Mouse (Mus musculus): Measurements from ENCODE around the gene Smap2.
"Not testable (repeated sequence)": the region's sequence is repeated elsewhere in the genome, so short reads cannot be mapped to it uniquely, and the experiment has no call there.

Smap2 gene

DNA sequence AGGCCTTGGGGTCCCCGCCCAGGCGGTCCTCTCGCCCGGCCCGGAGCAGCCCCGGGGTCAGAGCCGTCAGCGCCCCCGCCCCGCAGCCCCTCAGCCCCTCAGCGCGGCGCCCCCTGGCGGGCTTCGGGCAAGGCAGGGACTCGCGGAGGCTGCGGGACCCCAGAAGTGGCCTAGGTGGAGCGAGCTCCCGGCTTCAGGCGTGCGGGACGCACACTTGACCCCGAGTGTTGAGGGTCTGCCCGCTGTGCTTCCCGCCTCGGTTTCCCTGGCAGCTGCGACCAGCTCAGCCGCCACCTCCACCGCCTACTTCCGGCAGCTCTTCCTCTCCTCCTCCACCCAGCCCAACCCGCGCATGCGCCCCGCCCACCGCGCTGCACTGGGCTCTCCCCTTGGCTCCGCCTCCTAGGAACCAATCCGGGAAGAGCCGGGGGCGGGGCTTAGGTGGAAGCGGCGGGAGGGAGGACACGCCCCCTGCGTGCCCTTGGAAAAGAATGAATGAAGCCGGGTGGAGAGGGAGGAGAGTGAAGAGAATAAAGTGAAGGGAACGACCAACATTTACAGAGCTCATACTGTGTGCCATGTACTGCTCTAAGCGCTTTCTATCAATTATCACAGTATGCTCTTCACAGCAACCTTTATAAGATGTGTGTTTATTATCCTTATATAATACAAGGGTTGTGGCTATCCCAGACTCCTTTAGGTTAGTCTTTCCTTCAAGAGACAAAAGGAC is at the start of gene Smap2:
Gene Smap2, minus strand, starts transcription at position 320 of the 730 bp plus-strand sequence.
- DNase-seq = peak; percentile 99

DNA sequence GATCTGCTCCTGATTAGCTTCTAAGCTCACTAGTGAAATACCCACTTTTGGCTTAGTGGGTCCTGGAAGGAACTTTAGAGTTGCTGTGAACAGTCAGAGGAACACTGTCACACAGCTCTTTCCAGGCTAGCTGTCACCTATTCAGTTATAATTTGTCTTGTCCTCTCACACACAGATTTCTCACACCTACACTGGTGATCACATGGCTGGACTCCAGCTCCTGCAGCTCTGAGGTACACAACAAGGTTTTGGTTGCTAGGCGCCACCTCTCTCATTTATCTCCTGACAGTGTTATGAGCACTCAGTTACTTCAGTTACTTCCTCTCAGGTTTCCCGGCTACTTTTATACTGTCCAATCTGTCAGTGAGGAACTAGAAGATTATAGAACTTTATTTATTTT is 48.3 kb upstream of the Smap2 start:
- no peak for DNase-seq

DNA sequence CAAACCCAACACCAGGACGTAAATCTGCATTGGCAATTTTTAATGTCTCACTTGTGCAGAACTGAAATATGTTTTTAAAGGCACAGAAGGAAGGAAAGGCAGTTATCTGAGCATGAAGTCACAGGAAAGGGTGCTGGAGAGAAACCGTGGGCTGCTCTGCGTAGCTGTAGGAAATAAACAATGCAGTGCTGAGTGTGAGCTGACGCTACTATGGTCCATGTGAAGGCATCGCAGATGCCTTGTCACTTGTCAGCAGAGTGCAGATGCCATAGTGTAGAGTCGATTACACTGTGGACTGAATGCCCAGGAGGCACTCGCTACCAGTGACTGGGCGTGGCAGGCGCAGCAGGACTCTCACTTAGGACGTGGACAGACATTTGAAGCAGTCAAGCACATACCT is 42.2 kb upstream of the Smap2 start:
- not testable (repeated sequence) for DNase-seq

DNA sequence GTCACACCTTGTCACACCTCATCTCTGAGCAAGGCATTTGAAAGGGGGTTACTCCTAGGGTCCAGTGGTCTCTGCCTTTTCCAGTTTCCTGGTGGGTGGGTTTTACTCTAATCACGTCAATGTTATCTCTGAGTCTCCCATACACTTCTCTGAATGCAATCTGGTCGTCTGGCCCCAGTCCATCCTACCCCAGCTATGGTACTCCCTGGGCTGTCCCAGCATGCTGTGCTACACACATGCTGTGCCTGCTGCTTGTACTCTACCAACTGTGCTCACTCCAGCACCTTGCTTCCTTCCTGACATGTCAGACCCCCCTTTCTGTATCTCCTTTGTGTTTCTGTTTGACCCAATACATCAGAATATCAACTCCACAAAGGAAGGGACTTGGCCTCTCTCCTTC is 40.0 kb upstream of the Smap2 start:
- no peak for DNase-seq

DNA sequence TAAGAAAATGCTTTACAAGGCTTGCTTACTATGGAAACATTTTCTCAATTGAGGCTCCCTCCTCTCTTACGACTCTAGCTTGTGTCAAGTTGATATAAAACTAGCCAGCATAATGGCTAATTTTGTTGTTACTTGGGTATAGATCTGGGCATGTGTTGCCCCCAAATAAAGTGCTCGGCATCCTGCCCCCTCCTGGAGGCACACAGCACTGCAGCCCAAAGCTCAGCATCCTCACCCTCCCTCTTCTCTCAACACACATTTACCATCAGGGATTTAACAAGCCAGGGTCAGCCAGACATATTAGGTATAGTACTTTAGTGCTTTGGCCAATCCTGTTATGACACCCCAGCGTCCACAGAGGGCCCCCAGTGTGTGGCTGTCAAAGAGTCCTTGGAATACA is 39.3 kb upstream of the Smap2 start:
- DNase-seq = no peak

DNA sequence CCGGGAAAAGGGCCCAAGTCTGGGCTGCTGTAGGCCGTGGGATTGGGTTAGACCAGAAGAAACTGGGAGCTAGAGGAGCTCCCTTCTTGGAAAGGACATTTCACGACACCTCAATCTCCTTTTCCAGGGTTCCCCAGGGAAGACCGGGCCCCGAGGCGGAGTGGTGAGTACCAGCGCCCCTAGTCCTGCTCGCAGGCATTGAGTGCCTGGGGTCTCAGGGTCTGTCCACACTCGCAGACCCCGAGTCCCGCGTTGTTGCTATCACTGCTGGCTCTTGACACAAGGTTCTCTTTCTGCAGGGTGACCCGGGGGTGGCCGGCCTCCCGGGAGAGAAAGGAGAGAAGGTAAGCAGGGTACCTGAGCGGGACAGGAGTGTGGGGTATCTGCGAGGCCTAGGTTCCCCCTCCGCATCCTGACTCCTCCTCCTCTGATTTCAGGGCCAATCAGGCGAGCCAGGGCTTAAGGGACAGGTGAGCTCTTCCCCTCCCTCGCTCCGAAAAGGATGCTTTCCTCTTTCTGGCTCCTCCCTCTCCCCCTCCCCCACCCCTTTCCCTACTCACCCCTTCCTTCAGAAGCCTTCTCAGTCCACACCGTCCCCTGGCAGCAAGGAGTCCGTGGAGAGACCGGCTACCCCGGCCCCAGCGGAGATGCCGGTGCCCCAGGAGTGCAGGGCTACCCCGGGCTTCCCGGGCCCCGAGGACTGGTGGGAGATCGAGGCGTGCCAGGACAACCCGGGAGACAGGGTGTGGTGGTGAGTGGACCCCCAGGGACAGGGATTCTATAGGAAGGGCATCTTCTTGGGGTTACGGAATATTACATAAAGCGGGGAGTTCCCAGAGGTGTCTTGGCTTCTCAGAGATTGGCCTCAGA is 35.6 kb upstream of the Smap2 start:
- peak; percentile 80 for DNase-seq

DNA sequence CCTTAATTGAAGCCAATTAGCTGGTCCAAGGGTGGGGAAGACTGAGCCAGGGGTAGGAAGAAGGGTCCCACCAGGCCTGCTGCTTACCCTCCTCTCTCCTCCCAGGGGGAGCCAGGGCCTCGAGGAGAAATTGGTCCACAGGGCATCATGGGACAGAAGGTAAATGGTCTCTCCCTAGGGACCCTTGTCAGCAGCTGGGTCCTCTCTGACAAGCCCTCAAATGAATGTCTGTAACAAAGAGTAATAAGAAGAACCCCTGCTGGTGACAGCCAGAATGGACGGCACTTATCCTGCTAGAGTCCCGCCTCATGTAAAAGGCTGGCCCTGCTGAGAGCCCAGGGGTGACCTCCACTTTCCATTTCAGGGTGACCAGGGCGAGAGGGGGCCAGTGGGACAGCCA is 34.8 kb upstream of the Smap2 start:
- no peak for DNase-seq

DNA sequence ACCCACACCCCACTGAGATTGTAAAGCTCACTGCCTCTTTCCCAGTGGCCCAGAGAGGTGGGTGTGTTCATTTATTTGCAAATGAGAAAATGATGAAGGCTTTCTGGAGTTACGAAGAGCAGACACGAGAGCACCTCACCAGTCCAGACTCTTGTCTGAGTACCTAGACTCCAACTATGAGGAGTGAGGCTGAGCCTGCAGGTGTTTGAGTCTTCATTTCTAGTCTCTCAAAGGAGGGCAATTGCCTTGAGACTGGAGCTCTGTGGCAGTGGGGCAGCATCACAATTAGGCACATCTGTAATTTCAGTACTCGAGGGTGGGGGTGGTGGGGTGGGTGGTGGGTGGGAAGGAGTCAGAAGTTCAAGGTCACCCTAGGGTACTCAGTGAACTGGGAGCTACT is 25.9 kb upstream of the Smap2 start:
- no peak for DNase-seq

DNA sequence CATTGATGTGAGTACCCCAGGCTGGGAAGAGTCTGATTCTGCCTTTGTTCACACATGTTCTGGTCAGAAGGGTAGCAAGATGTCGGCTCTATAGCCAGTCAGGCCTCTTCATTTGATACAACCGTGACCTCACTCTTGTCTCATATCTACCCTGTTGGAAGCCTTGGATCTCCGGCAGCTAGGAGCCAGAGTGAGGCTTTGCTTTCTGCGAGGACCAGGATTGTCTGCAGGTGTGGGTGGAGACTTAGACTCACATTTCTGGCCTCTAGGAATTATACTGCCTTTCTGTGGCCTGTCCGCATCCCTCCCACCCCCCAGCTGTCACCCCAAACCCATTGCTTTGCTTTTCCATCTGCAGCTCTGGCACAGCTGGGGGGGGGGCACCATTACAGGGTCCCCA is 25.4 kb upstream of the Smap2 start:
- DNase-seq = no peak

DNA sequence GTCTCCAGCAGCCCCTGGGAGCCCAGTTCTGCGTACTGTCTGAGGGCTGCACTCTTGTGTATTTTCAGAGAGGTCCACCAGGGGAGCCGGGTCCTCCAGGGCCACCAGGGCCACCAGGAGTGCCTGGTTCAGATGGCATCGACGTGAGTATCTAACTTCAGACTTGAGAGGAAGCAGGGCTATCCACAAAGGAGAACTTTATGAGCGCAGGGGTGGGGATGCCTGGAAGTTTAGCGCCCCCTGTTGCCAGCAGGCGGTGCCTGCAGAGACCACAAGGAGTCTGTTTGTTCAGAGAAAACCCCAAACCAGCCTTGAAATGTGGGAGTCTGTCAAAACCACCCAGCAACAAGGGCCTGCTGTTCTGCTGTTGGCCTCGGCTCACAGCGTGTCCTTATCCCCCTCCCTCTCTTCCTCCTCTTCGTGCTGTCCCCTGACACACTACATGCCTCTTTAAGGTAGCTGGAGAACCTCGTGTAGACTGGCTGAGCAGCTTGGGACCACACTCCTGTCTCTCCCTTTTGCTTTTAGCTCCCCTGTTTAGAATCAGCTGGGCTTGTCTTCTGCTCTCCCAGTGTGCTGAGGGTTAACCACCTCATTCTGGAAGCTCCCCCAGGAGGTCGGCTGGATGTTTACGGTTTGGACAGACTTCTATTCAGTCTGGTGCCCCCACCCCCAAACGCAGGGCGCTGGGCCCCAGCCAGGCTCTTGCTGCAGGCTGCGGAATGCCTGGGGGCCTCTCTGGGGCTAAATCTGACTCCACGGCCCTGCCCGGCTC is 24.0 kb upstream of the Smap2 start:
- peak; percentile 58 for DNase-seq

DNA sequence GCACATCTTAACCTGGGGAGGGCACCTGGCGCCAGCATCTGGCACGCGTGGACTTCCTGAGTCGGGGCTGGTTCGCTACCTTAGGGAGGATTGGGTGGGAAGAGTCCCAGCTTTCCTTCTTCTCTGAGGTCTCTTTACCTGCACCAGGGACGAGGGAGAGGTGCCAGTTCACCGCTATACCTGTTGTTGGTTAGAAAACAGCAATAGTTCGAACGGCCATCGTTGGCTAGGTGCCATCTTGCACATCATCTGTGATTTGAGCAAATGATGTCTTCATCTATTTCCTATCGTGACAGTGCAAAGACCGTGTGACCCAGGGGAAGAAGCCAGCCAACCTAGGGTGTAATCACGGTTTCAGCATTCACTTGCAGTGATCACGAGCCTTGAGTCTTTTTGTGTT is 23.3 kb upstream of the Smap2 start:
- DNase-seq = no peak

DNA sequence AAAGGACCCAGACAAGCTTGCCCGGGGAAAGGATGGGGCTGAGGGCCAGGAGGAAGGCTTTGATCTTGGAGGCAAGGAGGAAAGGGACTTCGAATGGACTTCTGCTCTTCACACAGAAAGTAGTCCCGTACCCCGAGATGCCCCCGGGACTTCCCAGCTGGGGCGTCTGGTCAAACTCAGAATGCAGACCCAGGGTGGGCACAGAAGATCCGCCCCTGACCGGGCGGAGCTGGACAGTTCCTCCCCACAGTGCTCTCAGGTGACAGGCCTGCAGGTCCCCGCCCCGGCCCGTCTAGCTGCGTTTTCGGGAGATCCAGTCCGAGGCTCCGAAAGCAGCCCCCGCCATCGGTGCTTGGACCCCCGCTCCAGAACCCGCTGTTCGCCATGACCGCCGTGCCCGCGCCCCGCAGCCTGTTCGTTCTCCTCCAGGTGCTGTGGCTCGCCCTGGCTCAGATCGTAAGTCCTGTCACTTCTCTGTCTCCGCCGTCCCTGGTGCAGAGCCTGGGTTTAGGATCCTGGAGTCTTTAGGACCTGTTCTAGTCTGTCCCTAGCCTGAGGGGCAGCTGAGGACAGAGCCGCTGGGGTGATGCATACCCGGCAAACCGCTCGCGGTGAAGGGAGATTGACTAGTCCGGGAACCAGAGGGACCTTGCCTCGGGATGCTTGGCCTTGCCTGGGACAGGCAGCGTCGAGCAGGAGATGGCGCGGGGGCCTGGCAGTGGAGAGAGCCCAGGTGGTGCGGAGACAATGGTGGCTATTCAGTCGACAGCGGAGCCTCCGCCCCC is 22.5 kb upstream of the Smap2 start, which contains the start of gene Col9a2:
Gene Col9a2, plus strand, starts transcription at position 55 of the 785 bp plus-strand sequence.
- no peak for DNase-seq

DNA sequence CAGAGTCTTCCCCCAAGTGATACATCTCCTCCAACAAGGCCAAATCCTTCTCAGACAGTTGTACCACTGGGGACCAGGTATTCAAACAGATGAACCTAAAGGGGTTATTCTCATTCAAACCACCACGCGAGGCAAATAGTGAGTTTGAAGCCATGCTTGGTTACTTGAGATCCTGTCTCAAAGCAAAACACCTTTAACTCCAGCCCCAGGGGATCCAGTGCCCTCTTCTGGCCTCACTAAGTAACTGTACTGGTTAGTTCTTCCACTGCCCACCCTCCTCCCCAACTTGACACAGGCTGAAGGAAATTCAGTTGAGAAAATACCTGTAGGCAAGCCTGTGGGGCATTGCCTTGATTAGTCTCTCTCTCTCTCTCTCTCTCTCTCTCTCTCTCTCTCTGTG is 16.0 kb upstream of the Smap2 start:
- no peak for DNase-seq

DNA sequence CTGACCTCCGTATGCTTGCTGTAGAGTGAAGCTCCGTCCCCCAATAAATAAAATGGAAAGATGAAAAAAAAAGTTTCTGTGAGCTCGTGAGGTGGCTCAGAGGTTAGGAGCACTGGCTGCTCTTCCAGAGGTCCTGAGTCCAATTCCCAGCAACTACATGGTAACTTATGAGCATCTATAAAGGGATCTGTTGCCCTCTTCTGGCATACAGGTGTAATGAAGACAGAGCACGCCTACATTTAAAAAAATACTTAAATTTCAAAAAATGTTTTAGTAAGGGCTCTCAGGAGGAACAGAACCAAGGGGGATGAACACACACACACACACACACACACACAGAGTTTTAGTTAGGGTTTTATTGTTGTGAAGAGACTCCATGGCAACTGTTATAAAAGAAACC is 14.4 kb upstream of the Smap2 start:
- DNase-seq = no peak

DNA sequence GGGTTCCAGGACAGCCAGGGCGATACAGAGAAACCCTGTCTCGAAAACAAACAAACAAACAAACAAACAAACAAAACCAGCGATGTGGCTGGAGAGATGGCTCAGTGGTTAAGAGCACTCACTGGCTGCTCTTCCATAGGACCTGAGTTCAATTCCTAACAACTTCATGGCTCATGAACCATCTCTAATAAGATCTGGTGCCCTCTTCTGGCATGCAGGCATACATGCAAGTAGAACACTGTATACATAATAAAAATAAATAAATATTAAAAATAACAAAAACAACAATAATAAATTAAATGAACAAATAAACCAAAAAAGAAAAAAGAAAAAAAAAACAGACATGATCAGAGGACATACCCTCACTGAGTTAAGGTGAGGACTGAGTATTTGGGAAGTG is 12.6 kb upstream of the Smap2 start:
- DNase-seq = no peak

DNA sequence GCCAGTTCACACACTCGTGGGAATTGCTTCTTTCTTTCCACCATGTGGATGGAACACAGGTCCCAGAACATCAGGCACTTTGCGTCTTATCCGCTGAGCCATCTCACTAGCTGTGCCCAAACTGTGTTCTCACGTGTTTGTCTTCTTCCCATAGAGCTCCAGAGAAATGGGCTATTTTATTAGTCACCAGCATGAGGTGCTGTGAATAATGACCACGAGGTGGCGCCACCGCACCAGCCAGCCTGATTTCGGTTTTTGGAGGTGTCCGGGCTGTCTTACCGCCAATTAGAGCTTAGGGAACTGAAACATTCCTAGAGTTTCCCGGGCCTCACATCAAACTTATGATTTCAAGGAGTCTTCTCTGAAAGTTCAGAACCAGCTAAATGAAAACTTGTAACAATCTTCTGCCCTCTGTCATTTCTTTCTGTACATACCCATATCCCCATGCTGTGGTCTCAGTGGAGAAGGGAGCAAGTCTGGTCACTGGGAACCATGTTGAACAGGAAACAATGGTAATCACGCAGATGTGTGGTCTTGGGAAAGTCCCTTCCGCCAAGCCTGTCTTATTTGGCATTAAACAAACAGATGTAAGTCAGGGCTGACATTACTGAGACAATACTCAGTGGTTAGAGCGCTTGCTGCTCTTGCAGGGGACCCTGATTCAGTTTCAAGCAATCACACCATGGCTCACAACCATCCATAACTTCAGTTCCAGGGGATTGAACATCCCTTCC is 11.8 kb upstream of the Smap2 start:
- no peak for DNase-seq

DNA sequence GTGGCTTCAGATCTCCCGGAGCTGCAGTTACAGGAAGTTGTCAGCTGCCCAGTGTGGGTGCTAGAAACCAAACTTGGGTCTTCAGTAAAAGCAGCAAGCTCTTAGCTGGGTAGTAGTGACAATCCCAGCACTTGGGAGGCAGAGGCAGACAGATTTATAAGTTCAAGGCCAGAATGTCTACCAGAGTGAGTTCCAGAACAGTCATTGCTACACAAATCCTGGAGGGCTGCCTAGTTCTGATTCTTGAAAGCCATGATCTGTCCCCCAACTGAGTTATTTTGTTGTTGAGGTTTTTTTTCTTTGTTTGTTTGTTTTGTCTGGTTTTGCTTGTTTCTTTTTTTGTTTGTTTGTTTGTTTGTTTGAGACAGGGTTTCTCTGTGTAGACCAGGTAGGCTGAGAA is 11.1 kb upstream of the Smap2 start:
- DNase-seq = no peak

DNA sequence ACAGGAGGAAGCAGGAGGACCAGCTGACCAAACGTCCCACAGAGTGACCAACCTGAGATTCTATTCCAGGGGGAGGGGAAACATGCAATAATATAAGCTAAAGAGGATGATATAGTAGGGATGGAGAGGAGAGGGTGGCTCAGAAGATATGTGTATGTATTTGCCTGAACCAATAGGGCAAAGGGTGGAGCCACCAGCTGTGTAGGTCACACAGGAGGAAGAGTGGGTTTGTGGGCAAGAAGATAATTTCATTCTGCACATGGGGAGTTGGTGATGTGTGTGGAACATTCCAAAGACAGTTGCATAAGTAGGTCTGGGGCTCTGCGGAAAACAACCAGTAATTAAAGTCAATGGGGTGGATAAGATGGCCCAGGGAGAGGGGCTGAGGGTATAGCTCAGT is 8.6 kb upstream of the Smap2 start:
- DNase-seq = no peak

DNA sequence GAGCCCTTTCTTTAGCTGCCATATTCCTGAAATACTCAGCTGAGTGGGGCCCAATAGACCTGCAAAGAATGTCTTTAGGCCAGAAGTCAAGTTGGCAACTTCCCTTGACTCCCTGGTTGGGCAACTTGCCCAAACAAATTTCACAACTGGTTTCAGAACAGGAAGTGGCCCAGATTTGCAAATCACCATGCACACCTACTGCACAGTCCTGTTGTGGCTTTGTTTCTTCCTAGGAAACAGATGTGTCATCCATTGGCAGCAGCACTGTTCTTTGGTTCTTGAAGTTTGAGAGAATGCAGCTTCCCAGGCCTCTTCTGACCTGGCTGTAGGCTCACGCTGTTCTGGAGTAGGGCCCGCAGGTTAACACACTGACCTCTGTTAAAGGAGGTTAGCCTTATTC is 6.9 kb upstream of the Smap2 start:
- no peak for DNase-seq

DNA sequence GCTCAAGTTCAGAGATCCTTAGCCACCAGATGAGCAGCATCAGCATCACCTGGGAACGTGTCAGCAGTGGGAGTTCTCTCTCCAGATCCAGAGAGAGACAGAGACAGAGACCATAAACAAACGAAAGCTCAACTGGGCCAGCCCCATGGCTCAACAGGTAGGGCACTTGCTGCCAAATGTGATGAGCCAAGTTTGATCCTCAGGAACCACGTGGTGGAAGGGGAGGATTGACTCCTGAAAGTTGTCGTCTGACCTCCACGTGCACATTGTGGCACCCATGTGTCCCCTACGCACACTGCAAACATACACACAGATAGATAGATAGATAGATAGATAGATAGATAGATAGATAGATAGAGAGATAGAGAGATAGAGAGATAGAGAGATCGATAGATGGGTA is 6.4 kb upstream of the Smap2 start:
- no peak for DNase-seq

DNA sequence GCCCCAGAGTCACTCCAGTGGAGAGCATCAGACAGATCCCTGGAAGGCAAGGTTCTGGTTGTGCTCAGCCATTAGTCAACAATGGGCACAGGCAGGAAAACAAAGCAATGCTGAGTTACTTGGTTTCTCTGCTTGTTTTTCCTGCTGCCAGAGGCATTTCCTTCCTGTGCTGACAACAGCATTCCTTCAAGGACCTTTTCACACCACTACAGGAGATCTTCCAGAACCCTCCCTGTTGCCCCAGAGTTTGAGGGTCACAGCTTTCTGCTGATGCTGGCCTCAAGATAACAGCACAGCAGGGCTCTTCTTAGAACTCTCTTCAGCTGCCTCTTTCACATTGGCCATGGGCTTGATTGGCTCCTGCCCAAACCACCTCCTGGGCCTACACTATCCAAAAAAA is 4.9 kb upstream of the Smap2 start:
- no peak for DNase-seq
